Mouse (Mus musculus) myocyte (in vitro differentiated cells): ENCODE data around the gene Pak1ip1.

ENCODE experiments used
- MAX ChIP-seq: IDR thresholded peaks from one replicate; pipeline ENCODE4 v1.6.1; 2011; ENCODE audit warnings: low read depth, mild to moderate bottlenecking, control low read depth
- MYOG ChIP-seq, 3 experiments: IDR thresholded peaks; one replicate each; pipeline ENCODE4 v1.6.1; 2011; ENCODE audit warnings: control low read depth in 2 of 3, low read depth in 2 of 3, mild to moderate bottlenecking in 2 of 3; ENCODE audit not compliant: insufficient read length in 2 of 3, control insufficient read depth in 1 of 3, insufficient read depth in 1 of 3
- POLR2A ChIP-seq: IDR thresholded peaks from one replicate; pipeline ENCODE4 v1.6.1; 2011; ENCODE audit warnings: low read depth, mild to moderate bottlenecking, control low read depth, moderate library complexity; ENCODE audit not compliant: insufficient read length
- USF1 ChIP-seq: IDR thresholded peaks from one replicate; pipeline ENCODE4 v1.6.1; 2011; ENCODE audit warnings: low read depth, mild to moderate bottlenecking, control low read depth, moderate library complexity

GRCm38 (mm10) chr13:41017832-41018231, 17.0 kb downstream of the Pak1ip1 start:
- no peak for TF ChIP-seq MYOG (IDR thresholded peaks at IDR 0.05; ENCODE audit: control insufficient read depth in 1 of 3, insufficient read depth in 1 of 3, insufficient read length in 2 of 3, low read depth in 2 of 3)
- TF ChIP-seq POLR2A: no peak
- no peak for TF ChIP-seq MAX
- TF ChIP-seq USF1: no peak
